Mouse (Mus musculus): Measurements from ENCODE around the gene Lef1.

The Lef1 gene

GRCm38 (mm10) chr3:131107301-131108093, 2.8 kb upstream of the Lef1 start:
- DNase-seq (ENCODE audit: low spot score) = peak; percentile 57

GRCm38 (mm10) chr3:131108094-131108653, 2.1 kb upstream of the Lef1 start:
- DNase-seq (ENCODE audit: low spot score) = no peak

GRCm38 (mm10) chr3:131109066-131109685, 1.1 kb upstream of the Lef1 start:
- no peak for DNase-seq (ENCODE audit: low spot score)

GRCm38 (mm10) chr3:131109686-131110070, 593 bp upstream of the Lef1 start:
- peak; percentile 40 for DNase-seq (ENCODE audit: low spot score)

GRCm38 (mm10) chr3:131111151-131111850, 1.0 kb downstream of the Lef1 start:
- DNase-seq (ENCODE audit: low spot score) = peak; percentile 63

- DNase-seq (ENCODE audit: low spot score) = peak; percentile 91
Measured at GRCm38 (mm10) chr3:131111851-131112572, 1.7 kb downstream of the Lef1 start.

GRCm38 (mm10) chr3:131112573-131112955, 2.3 kb downstream of the Lef1 start:
- peak; percentile 78 for DNase-seq (ENCODE audit: low spot score)

GRCm38 (mm10) chr3:131113029-131113428, 2.8 kb downstream of the Lef1 start:
- DNase-seq (ENCODE audit: low spot score) = peak; percentile 80

GRCm38 (mm10) chr3:131116116-131116515, 5.8 kb downstream of the Lef1 start:
- peak; percentile 78 for DNase-seq (ENCODE audit: low spot score)

GRCm38 (mm10) chr3:131117352-131117751, 7.1 kb downstream of the Lef1 start:
- DNase-seq (ENCODE audit: low spot score) = peak; percentile 60

GRCm38 (mm10) chr3:131117883-131118282, 7.6 kb downstream of the Lef1 start:
- peak; percentile 87 for DNase-seq (ENCODE audit: low spot score)

- DNase-seq (ENCODE audit: low spot score) = no peak
Measured at GRCm38 (mm10) chr3:131119435-131119834, 9.2 kb downstream of the Lef1 start.

GRCm38 (mm10) chr3:131123501-131123900, 13.2 kb downstream of the Lef1 start:
- peak; percentile 52 for DNase-seq (ENCODE audit: low spot score)

- DNase-seq (ENCODE audit: low spot score) = peak; percentile 66
Measured at GRCm38 (mm10) chr3:131125873-131126272, 15.6 kb downstream of the Lef1 start.

- peak; percentile 57 for DNase-seq (ENCODE audit: low spot score)
Measured at GRCm38 (mm10) chr3:131126438-131126837, 16.2 kb downstream of the Lef1 start.

GRCm38 (mm10) chr3:131134003-131134402, 23.7 kb downstream of the Lef1 start:
- DNase-seq (ENCODE audit: low spot score) = no peak

GRCm38 (mm10) chr3:131135434-131135833, 25.2 kb downstream of the Lef1 start:
- peak; percentile 57 for DNase-seq (ENCODE audit: low spot score)

GRCm38 (mm10) chr3:131136455-131136854, 26.2 kb downstream of the Lef1 start:
- no peak for DNase-seq (ENCODE audit: low spot score)

GRCm38 (mm10) chr3:131137119-131137781, 27.0 kb downstream of the Lef1 start:
- no peak for DNase-seq (ENCODE audit: low spot score)

- DNase-seq (ENCODE audit: low spot score) = peak; percentile 76
Measured at GRCm38 (mm10) chr3:131138224-131138623, 28.0 kb downstream of the Lef1 start.

GRCm38 (mm10) chr3:131138797-131139196, 28.5 kb downstream of the Lef1 start:
- no peak for DNase-seq (ENCODE audit: low spot score)

Data from T-cell, adult 2 months (primary cell).